Mouse (Mus musculus): ENCODE measurements around the gene Coa6. TPM values are rescaled to one million over a fixed set of nuclear protein-coding genes. Genes with fewer than 3 reads are reported as not detected.
A peak's percentile ranks its signal among the peaks of the same experiment; 100 is the strongest.

The Coa6 gene
- total RNA-seq, 1 experiment from 2014 or later, result 25.9 TPM

GRCm38 (mm10) chr8:126460274-126460673 is 38.0 kb downstream of the Coa6 start:
- ATAC-seq (replicated peaks; ENCODE audit: low read depth, poor library complexity, severe bottlenecking), result peak; percentile 64

GRCm38 (mm10) chr8:126461735-126462134 is 39.4 kb downstream of the Coa6 start:
- ATAC-seq (replicated peaks; ENCODE audit: low read depth, poor library complexity, severe bottlenecking), result peak; percentile 60

- ATAC-seq (replicated peaks; ENCODE audit: low read depth, poor library complexity, severe bottlenecking), result no peak
Measured at GRCm38 (mm10) chr8:126464071-126464470, 41.8 kb downstream of the Coa6 start.

GRCm38 (mm10) chr8:126473802-126474298 is 51.5 kb downstream of the Coa6 start:
- peak; percentile 51 for ATAC-seq (replicated peaks; ENCODE audit: low read depth, poor library complexity, severe bottlenecking)

GRCm38 (mm10) chr8:126474299-126475187 is 52.2 kb downstream of the Coa6 start, which contains the start of gene Tarbp1:
Gene Tarbp1, minus strand, starts transcription at chr8:126475065.
- peak; percentile 82 for ATAC-seq (replicated peaks; ENCODE audit: low read depth, poor library complexity, severe bottlenecking)

Other genes with a start within 250 kb of the Coa6 start
- not detected in 2 replicates for gene Slc35f3, start 124.0 kb upstream of the Coa6 start, total RNA-seq (2017)
- 12.4 and 16.4 TPM in 2 replicates for gene Tarbp1, start 52.5 kb downstream of the Coa6 start, total RNA-seq (2017)
- 72.3 and 85.4 TPM in 2 replicates for gene Irf2bp2, start 171.5 kb downstream of the Coa6 start, total RNA-seq (2017)

Measured in common myeloid progenitor, adult 5-6 weeks (primary cell).